Mouse (Mus musculus) hindbrain, embryonic 12.5 days (tissue): ENCODE results near the gene Slc25a39. TPM values are rescaled to one million over a fixed set of nuclear protein-coding genes. Genes with fewer than 3 reads are reported as not detected.
"Not testable (repeated sequence)": the region's sequence is repeated elsewhere in the genome, so short reads cannot be mapped to it uniquely, and the experiment has no call there.

Experiments used
- ATAC-seq: fragments of 200-750 bp; cut with Nextera tagmentation; 2 replicates; pipeline ENCODE4 v1.8.0; 2017; ENCODE audit warnings: moderate TSS enrichment; ENCODE audit not compliant: low FRiP score
- H3K27ac ChIP-seq: fragments of 300-500 bp; sonication (generic); 2 replicates; pipeline ENCODE4 v1.5.1; 2016; ENCODE audit warnings: mild to moderate bottlenecking
- H3K27me3 ChIP-seq: fragments of 300-500 bp; sonication (generic); 2 replicates; pipeline ENCODE4 v1.6.1; 2016; ENCODE audit warnings: mild to moderate bottlenecking
- H3K36me3 ChIP-seq: fragments of 300-500 bp; sonication (generic); 2 replicates; pipeline ENCODE4 v1.6.1; 2016; ENCODE audit warnings: mild to moderate bottlenecking
- H3K4me1 ChIP-seq: fragments of 300-500 bp; sonication (generic); 2 replicates; pipeline ENCODE4 v1.6.1; 2016
- H3K4me2 ChIP-seq: fragments of 300-500 bp; sonication (generic); replicated peaks from 2 replicates; pipeline ENCODE4 v1.6.1; 2016; ENCODE audit warnings: mild to moderate bottlenecking
- H3K4me3 ChIP-seq: fragments of 300-500 bp; sonication (generic); 2 replicates; pipeline ENCODE4 v1.5.1; 2016; ENCODE audit warnings: mild to moderate bottlenecking
- H3K9ac ChIP-seq: fragments of 300-500 bp; sonication (generic); 2 replicates; pipeline ENCODE4 v1.6.1; 2016; ENCODE audit warnings: mild to moderate bottlenecking, moderate library complexity
- H3K9me3 ChIP-seq: fragments of 300-500 bp; sonication (generic); replicated peaks from 2 replicates; pipeline ENCODE4 v1.6.1; 2016; ENCODE audit warnings: mild to moderate bottlenecking
- WGBS: fragments of 180-500 bp; shearing (Covaris S2); methylation state at CpG from one replicate; pipeline ENCODE4 v1.1.7; 2016; 5-methylcytosine and 5-hydroxymethylcytosine counted together
- polyA plus RNA-seq: library from polyadenylated mRNA; unstranded; fragments of >200 nt; fragmentation: Nextera tagmentation; extraction: Ambion mirVana; gene quantifications from 2 replicates; pipeline ENCODE4 v1.2.1, GENCODE M21; 2016

The Slc25a39 gene
- polyA plus RNA-seq, 1 experiment from 2014 or later = 157 TPM

- Histone ChIP-seq H3K9ac (no peak overlapping the region), H3K4me2 (no peak overlapping the region), H3K27ac (no peak overlapping the region), H3K36me3 (no peaks in the 10 kb centered on the region), H3K4me3 (no peak overlapping the region), H3K9me3 (no peaks in the 10 kb centered on the region), H3K4me1 (peaks cover 16% of the 10 kb centered on the region), H3K27me3 (peaks cover 12% of the 10 kb centered on the region)
- 88% methylated on average over 12 of the region's 12 CpGs for WGBS
- no peak for ATAC-seq
Measured at GRCm38 (mm10) chr11:102371926-102372685, 35.6 kb downstream of the Slc25a39 start.

DNA sequence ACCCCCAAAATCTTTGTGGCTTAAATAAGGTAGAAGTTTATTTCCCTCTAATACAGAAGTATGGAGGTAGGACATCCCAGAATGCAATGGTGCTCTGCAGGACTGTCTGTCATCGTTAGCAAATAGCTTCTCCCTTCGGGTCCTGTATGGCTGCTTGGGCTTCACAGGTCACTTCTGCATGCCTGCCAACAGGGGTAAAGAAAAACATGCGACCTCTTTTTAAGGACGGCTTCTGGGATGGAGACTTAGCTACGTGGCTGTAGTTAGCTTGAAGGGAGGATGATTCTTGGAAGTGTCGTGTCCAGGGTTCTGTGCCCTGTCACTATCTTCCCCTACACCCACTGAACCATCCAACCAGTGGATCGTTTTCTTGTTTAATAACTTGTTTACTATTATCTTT is 37.5 kb downstream of the Slc25a39 start:
- no peak overlapping the region for H3K27ac ChIP-seq
- WGBS = 51% methylated on average over 7 of the region's 7 CpGs
- no peak for ATAC-seq
- H3K4me2 ChIP-seq = no peak overlapping the region
- H3K9me3 ChIP-seq = no peaks in the 10 kb centered on the region
- no peak overlapping the region for H3K9ac ChIP-seq
- H3K36me3 ChIP-seq = no peaks in the 10 kb centered on the region
- H3K4me1 ChIP-seq = peaks cover 6% of the 10 kb centered on the region
- H3K27me3 ChIP-seq = peaks cover 11% of the 10 kb centered on the region
- no peak overlapping the region for H3K4me3 ChIP-seq

DNA sequence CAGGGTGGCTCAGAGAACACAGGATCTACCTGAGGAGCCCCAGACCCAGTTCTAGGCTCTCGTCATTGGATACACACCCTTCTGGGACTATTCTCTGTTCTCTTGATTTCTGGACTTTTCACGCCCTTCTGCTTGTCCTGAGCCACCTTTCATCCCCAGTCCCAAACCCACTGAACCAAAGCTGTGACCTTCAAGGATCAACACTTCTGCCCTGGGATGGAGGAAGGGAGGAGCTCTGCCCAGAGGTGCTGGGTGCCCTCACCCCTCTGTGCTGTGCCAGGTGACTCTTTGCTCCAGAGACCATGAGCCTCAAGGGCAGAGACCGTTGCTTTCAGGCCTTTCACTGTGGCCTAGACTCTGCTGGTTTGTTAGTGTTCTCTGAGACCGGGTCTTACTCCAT is 38.5 kb downstream of the Slc25a39 start:
- 82% methylated on average over 4 of the region's 4 CpGs for WGBS
- no peak overlapping the region for H3K9ac ChIP-seq

GRCm38 (mm10) chr11:102368347-102368746 is 39.4 kb downstream of the Slc25a39 start:
- Histone ChIP-seq H3K27ac (no peak overlapping the region), H3K4me3 (no peak overlapping the region), H3K9me3 (no peaks in the 10 kb centered on the region), H3K4me2 (no peak overlapping the region), H3K27me3 (peaks cover 8% of the 10 kb centered on the region; the same call in 1 of the 2 replicates), H3K4me1 (0 out of 2 replicates have a peak, but pooled peaks cover 4% of the 10 kb centered on the region), H3K36me3 (no peaks in the 10 kb centered on the region), H3K9ac (no peak overlapping the region)
- ATAC-seq = no peak
- WGBS = 74% methylated on average over 5 of the region's 5 CpGs

More for the DNA sequence above, 38.5 kb downstream of the Slc25a39 start:
- Histone ChIP-seq H3K4me1 (0 out of 2 replicates have a peak, but pooled peaks cover 4% of the 10 kb centered on the region), H3K9me3 (no peaks in the 10 kb centered on the region), H3K4me2 (no peak overlapping the region), H3K4me3 (no peak overlapping the region), H3K36me3 (no peaks in the 10 kb centered on the region), H3K27me3 (peaks cover 8% of the 10 kb centered on the region; the same call in 1 of the 2 replicates), H3K27ac (no peak overlapping the region)
- ATAC-seq = no peak

GRCm38 (mm10) chr11:102367504-102368280 is 40.1 kb downstream of the Slc25a39 start:
- no peak for ATAC-seq
- Histone ChIP-seq H3K4me3 (no peak overlapping the region), H3K27me3 (peaks cover 2% of the 10 kb centered on the region; the same call in 1 of the 2 replicates), H3K9ac (no peak overlapping the region; the same call in 1 of the 2 replicates), H3K27ac (no peak overlapping the region), H3K4me2 (no peak overlapping the region), H3K4me1 (0 out of 2 replicates have a peak, but pooled peaks cover 4% of the 10 kb centered on the region), H3K36me3 (no peaks in the 10 kb centered on the region), H3K9me3 (no peaks in the 10 kb centered on the region)
- 76% methylated on average over 9 of the region's 9 CpGs for WGBS

DNA sequence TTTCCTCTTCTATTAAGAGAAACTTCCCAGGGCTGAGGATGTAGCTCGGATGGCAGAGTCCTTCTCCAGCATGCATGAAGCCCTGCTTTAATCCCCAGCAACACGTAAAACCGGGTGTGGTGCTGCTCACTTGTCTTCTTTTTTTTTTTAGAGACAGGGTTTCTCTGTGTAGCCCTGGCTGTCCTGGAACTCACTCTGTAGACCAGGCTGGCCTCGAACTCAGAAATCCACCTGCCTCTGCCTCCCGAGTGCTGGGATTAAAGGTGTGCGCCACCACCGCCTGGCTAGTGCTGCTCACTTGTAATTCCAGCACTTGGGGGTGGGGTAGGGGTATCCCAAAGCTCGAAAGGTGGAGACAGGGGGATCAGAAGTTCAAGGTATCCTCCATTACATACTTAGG is 41.6 kb downstream of the Slc25a39 start, which contains the start of gene Slc4a1:
TSS of gene Slc4a1 (minus strand) at position 101 of the 400 bp plus-strand sequence.
- ATAC-seq, H3K27ac ChIP-seq, H3K36me3 ChIP-seq: not testable (repeated sequence)

GRCm38 (mm10) chr11:102365699-102366098 is 42.0 kb downstream of the Slc25a39 start:
- H3K4me1 ChIP-seq = 0 out of 2 replicates have a peak, but pooled peaks cover 4% of the 10 kb centered on the region
- WGBS = 48% methylated on average over 4 of the region's 4 CpGs
- no peak for ATAC-seq
- H3K4me2 ChIP-seq = no peak overlapping the region
- H3K9me3 ChIP-seq = no peaks in the 10 kb centered on the region
- H3K27ac ChIP-seq = no peak overlapping the region
- no peak overlapping the region for H3K9ac ChIP-seq
- H3K36me3 ChIP-seq = no peaks in the 10 kb centered on the region
- H3K27me3 ChIP-seq = no peaks in the 10 kb centered on the region
- H3K4me3 ChIP-seq = no peak overlapping the region

More for the DNA sequence above, 41.6 kb downstream of the Slc25a39 start, which contains the start of gene Slc4a1:
- H3K9ac ChIP-seq, H3K4me3 ChIP-seq, H3K4me2 ChIP-seq, H3K4me1 ChIP-seq, H3K9me3 ChIP-seq, H3K27me3 ChIP-seq: not testable (repeated sequence)
- 89% methylated on average over 8 of the region's 8 CpGs for WGBS

DNA sequence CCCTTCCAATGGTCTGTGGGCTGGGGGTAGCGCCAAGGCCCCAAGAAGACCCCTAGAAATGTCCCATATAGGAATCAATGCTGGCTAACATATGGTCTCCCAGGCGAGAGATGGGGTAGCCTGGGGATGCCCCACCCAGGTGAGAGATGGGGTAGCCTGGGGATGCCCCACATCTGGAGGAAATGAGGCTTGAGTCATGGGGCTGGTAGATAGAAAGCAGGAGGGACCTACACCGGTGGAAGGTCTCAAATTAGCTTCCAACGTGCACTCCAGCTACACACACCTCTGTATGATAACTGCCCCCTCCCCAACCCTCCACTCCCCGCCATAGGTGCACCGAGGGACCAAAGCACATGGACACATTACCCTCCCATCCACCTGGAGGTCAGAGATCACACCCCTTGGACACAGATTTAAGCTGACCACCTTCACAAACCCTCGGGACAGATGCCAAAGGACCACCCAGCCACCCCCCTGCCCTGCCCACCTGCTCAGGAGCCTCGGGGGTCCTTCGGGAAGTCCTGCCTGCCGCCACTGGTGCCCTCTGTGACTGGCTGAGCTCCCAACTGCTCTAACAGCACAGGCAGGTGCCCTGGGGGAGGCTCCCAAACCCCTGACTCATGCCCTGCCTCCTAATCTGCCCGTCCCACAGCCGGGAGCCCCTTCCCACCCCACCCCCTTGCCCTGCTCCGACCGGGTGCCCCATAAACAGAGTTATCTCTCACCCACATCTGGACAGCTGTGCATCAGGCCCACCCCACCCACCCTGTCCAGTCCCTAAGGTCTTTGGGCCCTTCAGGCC is 43.0 kb downstream of the Slc25a39 start:
- no peaks in the 10 kb centered on the region for H3K36me3 ChIP-seq
- no peaks in the 10 kb centered on the region for H3K9me3 ChIP-seq
- no peaks in the 10 kb centered on the region for H3K27me3 ChIP-seq
- no peak overlapping the region for H3K4me3 ChIP-seq
- H3K27ac ChIP-seq = no peak overlapping the region
- 0 out of 2 replicates have a peak, but pooled peaks cover 4% of the 10 kb centered on the region for H3K4me1 ChIP-seq
- no peak overlapping the region for H3K9ac ChIP-seq
- H3K4me2 ChIP-seq = no peak overlapping the region
- ATAC-seq = 0 out of 2 replicates have a peak, but pooled peaks have one; percentile 48
- 77% methylated on average over 14 of the region's 14 CpGs for WGBS

GRCm38 (mm10) chr11:102363623-102364022 is 44.1 kb downstream of the Slc25a39 start:
- Histone ChIP-seq H3K36me3 (no peaks in the 10 kb centered on the region), H3K4me2 (no peak overlapping the region), H3K4me3 (no peak overlapping the region), H3K9ac (no peak overlapping the region), H3K27me3 (peaks cover 4% of the 10 kb centered on the region; the same call in 1 of the 2 replicates), H3K4me1 (0 out of 2 replicates have a peak, but pooled peaks cover 4% of the 10 kb centered on the region), H3K9me3 (no peaks in the 10 kb centered on the region), H3K27ac (no peak overlapping the region)
- no peak; the same call in 1 of the 2 replicates for ATAC-seq
- 52% methylated on average over 2 of the region's 2 CpGs for WGBS

DNA sequence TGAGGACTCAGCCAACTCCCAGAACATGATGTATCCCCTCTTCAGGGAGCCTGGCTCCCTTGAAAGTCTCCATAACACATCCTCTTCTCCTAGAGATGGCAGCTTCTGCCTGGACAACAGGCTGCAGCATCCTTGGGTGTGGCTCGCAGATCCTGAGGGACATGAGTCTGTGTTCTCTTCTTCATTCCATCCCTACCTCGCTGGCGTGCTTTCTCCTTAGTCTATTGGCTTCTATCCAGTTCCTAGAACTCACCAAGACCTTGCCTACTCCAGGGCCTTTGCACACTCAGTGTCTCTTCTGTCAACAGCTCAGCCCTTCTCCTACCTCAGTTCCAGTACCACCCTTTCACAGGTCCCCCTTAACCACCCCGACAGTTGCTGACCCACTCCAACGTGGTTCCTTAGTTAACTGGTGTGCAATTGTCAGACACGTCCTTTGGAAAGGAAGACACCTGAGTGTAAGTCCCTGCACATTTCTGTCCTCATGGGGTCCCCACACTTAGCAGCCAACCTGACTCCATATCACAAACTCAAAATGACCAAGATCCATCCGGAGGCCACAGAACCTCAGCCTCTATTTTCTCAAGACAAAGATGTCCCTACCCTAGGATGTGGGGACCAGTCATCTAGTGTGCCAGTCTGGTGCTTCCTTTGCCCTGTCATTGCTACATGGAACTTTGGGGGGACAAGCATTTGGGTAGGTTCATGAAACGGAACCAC is 45.8 kb downstream of the Slc25a39 start:
- H3K27ac ChIP-seq = no peak overlapping the region
- peaks cover 7% of the 10 kb centered on the region; the same call in 1 of the 2 replicates for H3K27me3 ChIP-seq
- no peak for ATAC-seq
- H3K9me3 ChIP-seq = no peaks in the 10 kb centered on the region
- no peak overlapping the region for H3K9ac ChIP-seq
- no peak overlapping the region for H3K4me3 ChIP-seq
- H3K36me3 ChIP-seq = no peaks in the 10 kb centered on the region
- H3K4me2 ChIP-seq = no peak overlapping the region
- WGBS = 92% methylated on average over 8 of the region's 8 CpGs
- H3K4me1 ChIP-seq = 0 out of 2 replicates have a peak, but pooled peaks cover 4% of the 10 kb centered on the region

DNA sequence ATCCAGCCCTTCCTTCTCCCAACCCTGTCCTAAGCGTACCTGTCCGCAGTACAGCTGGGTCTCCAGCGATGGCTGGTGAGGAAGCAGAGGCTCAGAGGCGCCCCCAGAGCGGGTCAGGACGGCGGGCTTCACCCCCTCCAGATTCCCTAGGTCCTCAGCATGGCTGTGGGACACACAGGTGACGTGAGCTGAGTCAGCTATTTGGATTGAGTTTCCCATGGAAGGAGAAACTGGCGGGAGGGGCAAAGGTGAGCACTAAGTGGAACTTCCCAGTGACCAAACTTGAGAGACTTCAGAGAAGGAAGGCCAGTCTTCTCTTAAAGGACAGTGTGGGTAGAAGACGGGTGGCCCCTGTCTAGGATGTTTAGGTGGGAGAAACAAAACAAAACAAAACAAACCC is 49.4 kb downstream of the Slc25a39 start:
- no peak overlapping the region for H3K27ac ChIP-seq
- ATAC-seq = no peak
- no peak overlapping the region for H3K9ac ChIP-seq
- no peaks in the 10 kb centered on the region for H3K9me3 ChIP-seq
- no peaks in the 10 kb centered on the region for H3K36me3 ChIP-seq
- H3K27me3 ChIP-seq = peaks cover 10% of the 10 kb centered on the region; the same call in 1 of the 2 replicates
- H3K4me1 ChIP-seq = no peaks in the 10 kb centered on the region
- no peak overlapping the region for H3K4me3 ChIP-seq
- no peak overlapping the region for H3K4me2 ChIP-seq
- 71% methylated on average over 10 of the region's 10 CpGs for WGBS
